Mouse (Mus musculus): ENCODE measurements around the gene Arl4d.

- TF ChIP-seq CTCF (conservative IDR thresholded peaks at IDR 0.05; ENCODE audit: insufficient read depth, insufficient read length, low read depth, low read length) (no peak), POLR2A (IDR thresholded peaks at IDR 0.05; ENCODE audit: low read depth, low read length) (no peak)
Measured at GRCm38 (mm10) chr11:101700446-101700845, 35.1 kb downstream of the Arl4d start.
